Mouse (Mus musculus) lung, postnatal 0 days (tissue): ENCODE measurements around the gene Eid3.

Source experiments
- CTCF ChIP-seq: IDR thresholded peaks from 2 replicates; pipeline ENCODE4 v1.5.1; 2016; ENCODE audit warnings: antibody characterized with exemption, mild to moderate bottlenecking
- EP300 ChIP-seq: IDR thresholded peaks from 2 replicates; pipeline ENCODE4 v1.6.1; 2016; ENCODE audit warnings: antibody characterized with exemption, mild to moderate bottlenecking, control low read depth

DNA sequence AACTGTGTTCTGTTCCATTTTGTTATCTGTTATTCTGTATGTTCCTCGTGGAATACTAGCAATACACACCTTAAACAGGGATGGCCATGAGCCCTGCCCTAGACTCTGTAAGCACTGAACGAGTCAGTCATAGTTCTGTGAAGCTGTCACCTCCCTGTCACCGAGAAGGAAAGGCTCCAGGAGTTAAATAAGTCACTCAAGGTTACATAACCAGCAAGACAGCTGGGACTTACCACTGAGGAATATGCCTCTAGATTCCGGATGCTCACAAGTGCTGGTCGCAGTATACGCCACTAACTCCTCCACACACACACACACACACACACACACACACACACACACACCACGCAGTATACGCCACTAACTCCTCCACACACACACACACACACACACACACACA lies 21.7 kb upstream of the Eid3 start:
- no peak for TF ChIP-seq EP300
- TF ChIP-seq CTCF, result no peak
